Mouse (Mus musculus) heart, embryonic 12.5 days (tissue): ENCODE results near the gene Gm2916. TPM values are rescaled to one million over a fixed set of nuclear protein-coding genes. Genes with fewer than 3 reads are reported as not detected.
"Not testable (repeated sequence)": the region's sequence is repeated elsewhere in the genome, so short reads cannot be mapped to it uniquely, and the experiment has no call there.

Source experiments
- ATAC-seq: fragments of 200-750 bp; cut with Nextera tagmentation; 2 replicates; pipeline ENCODE4 v1.8.0; 2017; ENCODE audit warnings: moderate TSS enrichment, moderate library complexity; ENCODE audit not compliant: insufficient number of reproducible peaks, low FRiP score
- H3K27ac ChIP-seq: fragments of 300-500 bp; sonication (generic); 2 replicates; pipeline ENCODE4 v1.5.1; 2016; ENCODE audit warnings: mild to moderate bottlenecking, moderate library complexity; ENCODE audit not compliant: poor library complexity, severe bottlenecking
- H3K27me3 ChIP-seq: fragments of 300-500 bp; sonication (generic); replicated peaks from 2 replicates; pipeline ENCODE4 v1.6.1; 2016; ENCODE audit warnings: mild to moderate bottlenecking, moderate library complexity
- H3K36me3 ChIP-seq: fragments of 300-500 bp; sonication (generic); 2 replicates; pipeline ENCODE4 v1.6.1; 2016; ENCODE audit warnings: mild to moderate bottlenecking, moderate library complexity
- H3K4me1 ChIP-seq: fragments of 300-500 bp; sonication (generic); replicated peaks from 2 replicates; pipeline ENCODE4 v1.6.1; 2016; ENCODE audit warnings: mild to moderate bottlenecking
- H3K4me2 ChIP-seq: fragments of 300-500 bp; sonication (generic); 2 replicates; pipeline ENCODE4 v1.6.1; 2016; ENCODE audit warnings: mild to moderate bottlenecking, moderate library complexity
- H3K4me3 ChIP-seq: fragments of 300-500 bp; sonication (generic); 2 replicates; pipeline ENCODE4 v1.5.1; 2016; ENCODE audit warnings: mild to moderate bottlenecking
- H3K9ac ChIP-seq: fragments of 300-500 bp; sonication (generic); 2 replicates; pipeline ENCODE4 v1.6.1; 2016; ENCODE audit warnings: mild to moderate bottlenecking, moderate library complexity
- H3K9me3 ChIP-seq: fragments of 300-500 bp; sonication (generic); replicated peaks from 2 replicates; pipeline ENCODE4 v1.6.1; 2016; ENCODE audit warnings: mild to moderate bottlenecking, moderate library complexity
- WGBS: fragments of 180-500 bp; shearing (Covaris S2); methylation state at CpG from one replicate; pipeline ENCODE4 v1.1.7; 2016; 5-methylcytosine and 5-hydroxymethylcytosine counted together
- polyA plus RNA-seq: library from polyadenylated mRNA; unstranded; fragments of >200 nt; fragmentation: Nextera tagmentation; extraction: Ambion mirVana; gene quantifications from 2 replicates; pipeline ENCODE4 v1.2.1, GENCODE M21; 2016

Gene Gm2916
- 0.54 TPM in 1 of 2 replicates, not detected in the other for polyA plus RNA-seq

- not testable (repeated sequence) for ATAC-seq, H3K9ac ChIP-seq, H3K4me3 ChIP-seq, H3K9me3 ChIP-seq, H3K4me1 ChIP-seq, H3K36me3 ChIP-seq, H3K27ac ChIP-seq, H3K4me2 ChIP-seq, H3K27me3 ChIP-seq
- WGBS = no CpG with 5 or more reads among the region's 1 CpGs
Observed at GRCm38 (mm10) chr14:3883872-3884271, at the start of gene Gm2916. TSS of gene Gm2916 (plus strand) at chr14:3884172.

- no CpG with 5 or more reads among the region's 2 CpGs for WGBS
- H3K36me3 ChIP-seq, H3K4me3 ChIP-seq: not testable (repeated sequence)
Observed at GRCm38 (mm10) chr14:3845945-3846344, 38.0 kb upstream of the Gm2916 start, which contains the start of gene Gm3033. TSS of gene Gm3033 (plus strand) at chr14:3846245.

GRCm38 (mm10) chr14:3931456-3931855 lies 47.5 kb downstream of the Gm2916 start, which contains the start of gene Gm3029:
TSS of gene Gm3029 (plus strand) at chr14:3931756.
- H3K4me1 ChIP-seq, H3K4me2 ChIP-seq, H3K9me3 ChIP-seq, ATAC-seq, H3K27ac ChIP-seq, H3K27me3 ChIP-seq, H3K36me3 ChIP-seq, H3K4me3 ChIP-seq, H3K9ac ChIP-seq: not testable (repeated sequence)
- WGBS = 57% methylated on average over 1 of the region's 2 CpGs

More at GRCm38 (mm10) chr14:3845945-3846344, 38.0 kb upstream of the Gm2916 start, which contains the start of gene Gm3033:
- not testable (repeated sequence) for ATAC-seq, H3K27ac ChIP-seq, H3K27me3 ChIP-seq, H3K9ac ChIP-seq, H3K4me2 ChIP-seq, H3K9me3 ChIP-seq, H3K4me1 ChIP-seq

GRCm38 (mm10) chr14:3963247-3963646 lies 79.3 kb downstream of the Gm2916 start, which contains the start of gene Gm3095:
TSS of gene Gm3095 (plus strand) at chr14:3963547.
- no CpG with 5 or more reads among the region's 2 CpGs for WGBS
- not testable (repeated sequence) for H3K9me3 ChIP-seq, H3K27ac ChIP-seq, H3K27me3 ChIP-seq, H3K9ac ChIP-seq, H3K36me3 ChIP-seq, ATAC-seq, H3K4me1 ChIP-seq, H3K4me3 ChIP-seq, H3K4me2 ChIP-seq

Other genes starting within 250 kb of the Gm2916 start
- gene Gm3012, start 249.7 kb upstream of the Gm2916 start, polyA plus RNA-seq = not detected in 2 replicates
- 7.4 and 8.2 TPM in 2 replicates for gene Gm3020, start 232.1 kb upstream of the Gm2916 start, polyA plus RNA-seq
- gene Gm3043, start 195.4 kb upstream of the Gm2916 start, polyA plus RNA-seq = not detected in 2 replicates
- 3.6 and 4.1 TPM in 2 replicates for gene Gm3002, start 74.1 kb upstream of the Gm2916 start, polyA plus RNA-seq
- gene Gm3033, start 37.9 kb upstream of the Gm2916 start, polyA plus RNA-seq = not detected in 2 replicates
- 0.23 and 0.32 TPM in 2 replicates for gene Gm3029, start 47.6 kb downstream of the Gm2916 start, polyA plus RNA-seq
- 0.60 and 1.0 TPM in 2 replicates for gene Gm3095, start 79.4 kb downstream of the Gm2916 start, polyA plus RNA-seq
- not detected in 2 replicates for gene Gm3099, start 114.2 kb downstream of the Gm2916 start, polyA plus RNA-seq
- 0.46 and 1.2 TPM in 2 replicates for gene Gm5796, start 139.8 kb downstream of the Gm2916 start, polyA plus RNA-seq
- not detected in 2 replicates for gene Gm3115, start 199.9 kb downstream of the Gm2916 start, polyA plus RNA-seq
- 0.96 and 2.0 TPM in 2 replicates for gene Gm8108, start 226.4 kb downstream of the Gm2916 start, polyA plus RNA-seq